Mouse (Mus musculus): ENCODE measurements around the gene Pgp. TPM values are rescaled to one million over a fixed set of nuclear protein-coding genes. Genes with fewer than 3 reads are reported as not detected.

Gene Pgp
- polyA plus RNA-seq, 1 experiment from 2014 or later = 65.2 TPM

DNA sequence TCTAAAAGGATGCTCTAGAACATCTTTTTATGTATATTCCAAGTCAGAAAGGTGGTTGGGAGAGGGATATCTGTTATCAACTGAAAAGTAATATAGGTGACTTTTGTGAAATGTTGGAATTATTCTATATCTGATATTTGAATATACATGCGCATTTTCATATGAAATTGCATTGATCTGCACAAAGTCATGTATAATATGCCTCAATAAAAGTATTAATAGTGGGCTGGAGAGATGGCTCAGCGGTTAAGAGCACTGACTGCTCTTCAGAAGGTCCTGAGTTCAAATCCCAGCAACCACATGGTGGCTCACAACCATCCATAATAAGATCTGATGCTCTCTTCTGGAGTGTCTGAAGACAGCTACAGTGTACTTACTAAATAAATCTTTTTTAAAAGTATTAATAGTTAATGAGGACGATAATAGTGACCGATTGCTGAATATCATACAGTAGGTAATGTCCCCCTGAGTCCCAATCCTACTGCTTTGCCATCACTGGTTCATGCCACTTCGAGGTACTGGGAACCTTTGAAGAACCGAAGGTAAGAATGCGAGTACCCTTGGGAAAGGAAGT, 769 bp upstream of the Pgp start:
- H3K4me2 ChIP-seq (ENCODE audit: low read depth) = peak overlapping the region; percentile 98
- H3K9me3 ChIP-seq (ENCODE audit: control insufficient read depth, low read length) = no peaks in the 10 kb centered on the region
- peaks cover 16% of the 10 kb centered on the region for H3K4me1 ChIP-seq (ENCODE audit: control insufficient read depth, insufficient read depth, low read length)
- no peak for DNase-seq (ENCODE audit: low spot score)
- peak overlapping the region; percentile 61 for H3K27ac ChIP-seq (ENCODE audit: low read depth, low read length)
- WGBS = 17% methylated on average over 7 of the region's 7 CpGs
- peaks cover 2% of the 10 kb centered on the region; the same call in 1 of the 2 replicates for H3K36me3 ChIP-seq (ENCODE audit: control insufficient read depth, insufficient read depth, low read length)
- peak overlapping the region; percentile 85 for H3K9ac ChIP-seq (ENCODE audit: low read length)
- no peaks in the 10 kb centered on the region for H3K27me3 ChIP-seq (ENCODE audit: control insufficient read depth, insufficient read depth, low read length)
- no peak; the same call in 1 of the 2 replicates for ATAC-seq (ENCODE audit: insufficient read depth, low FRiP score, low TSS enrichment)
- H3K4me3 ChIP-seq (ENCODE audit: low read depth, low read length) = peak overlapping the region; percentile 78

DNA sequence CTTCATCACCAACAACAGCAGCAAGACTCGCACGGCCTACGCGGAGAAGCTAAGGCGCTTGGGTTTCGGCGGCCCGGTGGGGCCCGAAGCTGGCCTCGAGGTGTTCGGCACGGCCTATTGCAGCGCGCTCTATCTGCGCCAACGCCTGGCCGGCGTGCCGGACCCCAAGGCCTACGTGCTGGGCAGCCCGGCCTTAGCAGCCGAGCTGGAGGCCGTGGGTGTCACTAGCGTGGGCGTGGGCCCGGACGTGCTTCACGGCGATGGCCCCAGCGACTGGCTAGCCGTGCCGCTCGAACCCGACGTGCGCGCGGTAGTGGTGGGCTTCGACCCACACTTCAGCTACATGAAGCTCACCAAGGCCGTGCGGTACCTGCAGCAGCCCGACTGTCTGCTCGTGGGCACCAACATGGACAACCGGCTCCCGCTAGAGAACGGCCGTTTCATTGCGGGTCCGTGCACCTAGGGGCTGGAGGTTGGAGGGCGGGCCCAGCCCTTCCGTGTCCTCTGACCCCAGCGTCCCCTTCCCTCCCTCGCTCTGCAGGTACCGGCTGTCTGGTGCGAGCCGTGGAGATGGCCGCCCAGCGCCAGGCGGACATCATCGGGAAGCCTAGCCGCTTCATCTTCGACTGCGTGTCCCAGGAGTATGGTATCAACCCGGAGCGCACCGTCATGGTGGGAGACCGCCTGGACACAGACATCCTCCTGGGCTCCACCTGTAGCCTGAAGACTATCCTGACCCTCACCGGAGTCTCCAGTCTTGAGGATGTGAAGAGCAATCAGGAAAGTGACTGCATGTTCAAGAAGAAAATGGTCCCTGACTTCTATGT, 722 bp downstream of the Pgp start:
- Histone ChIP-seq H3K27me3 (ENCODE audit: control insufficient read depth, insufficient read depth, low read length) (no peaks in the 10 kb centered on the region), H3K36me3 (ENCODE audit: control insufficient read depth, insufficient read depth, low read length) (peaks cover 7% of the 10 kb centered on the region), H3K4me1 (ENCODE audit: control insufficient read depth, insufficient read depth, low read length) (peaks cover 16% of the 10 kb centered on the region), H3K4me2 (ENCODE audit: low read depth) (peak overlapping the region; percentile 98), H3K27ac (ENCODE audit: low read depth, low read length) (peak overlapping the region; percentile 47), H3K9ac (ENCODE audit: low read length) (peak overlapping the region; percentile 85), H3K9me3 (ENCODE audit: control insufficient read depth, low read length) (no peaks in the 10 kb centered on the region), H3K4me3 (ENCODE audit: low read depth, low read length) (peak overlapping the region; percentile 78)
- DNase-seq (ENCODE audit: low spot score) = no peak
- under 1% methylated on average over 68 of the region's 68 CpGs for WGBS
- no peak for ATAC-seq (ENCODE audit: insufficient read depth, low FRiP score, low TSS enrichment)

DNA sequence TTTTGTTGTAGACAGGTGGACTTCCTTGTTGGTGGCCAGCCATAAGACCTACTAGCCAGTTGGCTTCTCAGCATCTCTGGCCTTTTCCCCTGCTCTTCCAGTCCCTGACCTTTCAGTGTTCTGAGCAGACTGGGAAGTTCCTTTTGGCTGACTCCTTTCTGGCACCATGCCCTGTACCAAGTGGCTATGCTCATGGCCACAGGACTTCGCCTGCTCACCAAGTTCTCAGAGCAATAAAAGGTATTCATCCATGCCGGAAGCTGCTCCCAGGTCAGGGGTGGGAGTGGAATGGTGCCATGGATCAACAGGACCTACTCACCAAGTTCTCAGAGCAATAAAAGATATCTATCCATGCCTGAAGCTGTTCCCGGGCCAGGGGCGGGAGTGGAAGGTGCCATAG, 2.3 kb downstream of the Pgp start:
- WGBS = 75% methylated on average over 4 of the region's 4 CpGs
- H3K9me3 ChIP-seq (ENCODE audit: control insufficient read depth, low read length) = no peaks in the 10 kb centered on the region
- H3K4me3 ChIP-seq (ENCODE audit: low read depth, low read length) = 0 out of 2 replicates have a peak overlapping the region, but pooled peaks have one; percentile 78
- no peak for DNase-seq (ENCODE audit: low spot score)
- no peak overlapping the region for H3K9ac ChIP-seq (ENCODE audit: low read length)
- H3K27ac ChIP-seq (ENCODE audit: low read depth, low read length) = no peak overlapping the region
- H3K4me1 ChIP-seq (ENCODE audit: control insufficient read depth, insufficient read depth, low read length) = peaks cover 16% of the 10 kb centered on the region
- no peaks in the 10 kb centered on the region for H3K27me3 ChIP-seq (ENCODE audit: control insufficient read depth, insufficient read depth, low read length)
- peaks cover 14% of the 10 kb centered on the region for H3K36me3 ChIP-seq (ENCODE audit: control insufficient read depth, insufficient read depth, low read length)
- H3K4me2 ChIP-seq (ENCODE audit: low read depth) = peak overlapping the region; percentile 98; the same call in 1 of the 2 replicates
- no peak for ATAC-seq (ENCODE audit: insufficient read depth, low FRiP score, low TSS enrichment)

DNA sequence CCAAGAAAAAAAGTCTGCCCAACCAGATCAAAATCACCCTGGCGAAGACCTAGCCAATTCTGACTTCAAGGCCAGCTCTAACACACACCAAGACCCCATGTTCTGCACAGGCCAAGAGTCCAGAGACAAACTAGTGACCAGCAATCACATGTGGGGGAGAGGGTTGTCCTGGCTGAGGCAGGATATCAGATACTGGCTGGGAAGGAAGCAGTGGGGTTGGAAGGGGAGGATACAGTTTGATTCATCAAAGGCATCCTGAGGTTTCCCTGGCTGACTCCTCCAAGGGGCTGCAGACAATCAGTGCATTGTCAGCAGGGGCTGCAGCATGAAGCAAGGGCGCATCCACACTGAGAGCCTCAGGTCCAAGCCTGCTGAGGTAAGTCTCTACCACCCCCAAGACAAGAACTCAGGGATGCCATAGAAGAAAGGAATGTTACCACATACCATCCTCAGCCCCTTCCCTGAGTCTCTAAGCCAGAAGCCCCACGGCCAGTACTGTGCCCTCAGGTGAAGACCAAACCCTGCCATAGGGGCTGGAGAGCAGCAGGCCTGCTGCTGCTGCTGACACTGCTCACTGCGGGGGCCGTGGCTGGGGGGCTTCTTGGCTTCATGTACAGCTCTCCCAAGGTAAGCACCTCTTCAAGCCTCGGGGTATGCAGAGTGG, 3.6 kb downstream of the Pgp start, which contains the start of gene Bricd5:
Gene Bricd5 (plus strand): TSS at position 273 of the 664 bp plus-strand sequence.
- Histone ChIP-seq H3K4me2 (ENCODE audit: low read depth) (0 out of 2 replicates have a peak within 1 kb of the TSS, but pooled peaks have one; percentile 4), H3K4me3 (ENCODE audit: low read depth, low read length) (0 out of 2 replicates have a peak within 1 kb of the TSS, but pooled peaks have one; percentile 8), H3K36me3 (ENCODE audit: control insufficient read depth, insufficient read depth, low read length) (peaks cover 14% of the 10 kb centered on the region), H3K9me3 (ENCODE audit: control insufficient read depth, low read length) (no peaks in the 10 kb centered on the region), H3K4me1 (ENCODE audit: control insufficient read depth, insufficient read depth, low read length) (peaks cover 20% of the 10 kb centered on the region), H3K27ac (ENCODE audit: low read depth, low read length) (no peak within 1 kb of the TSS), H3K27me3 (ENCODE audit: control insufficient read depth, insufficient read depth, low read length) (no peaks in the 10 kb centered on the region), H3K9ac (ENCODE audit: low read length) (no peak within 1 kb of the TSS)
- no peak for DNase-seq (ENCODE audit: low spot score)
- 87% methylated on average over 6 of the region's 6 CpGs for WGBS
- ATAC-seq (ENCODE audit: insufficient read depth, low FRiP score, low TSS enrichment) = no peak

DNA sequence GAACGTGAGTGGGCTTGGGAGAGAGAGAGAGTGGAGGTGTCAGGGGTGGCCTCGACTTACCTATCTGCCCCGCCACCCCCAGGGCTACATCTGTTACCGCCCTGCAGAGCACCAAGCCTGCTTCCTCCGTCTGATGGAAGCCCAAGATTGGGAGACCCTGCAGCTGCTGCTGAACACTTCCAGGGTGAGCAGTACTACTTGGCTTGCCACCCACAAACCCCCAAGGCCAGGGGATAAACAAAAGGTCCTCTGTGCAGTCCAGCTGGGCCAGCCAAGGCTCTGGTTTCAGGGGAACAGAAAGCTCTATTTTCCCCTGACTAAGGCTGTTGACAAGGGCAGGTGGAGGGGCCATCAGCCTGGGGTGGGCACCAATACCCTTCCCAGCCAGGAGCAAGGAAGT, 4.4 kb downstream of the Pgp start:
- Histone ChIP-seq H3K27ac (ENCODE audit: low read depth, low read length) (no peak overlapping the region), H3K36me3 (ENCODE audit: control insufficient read depth, insufficient read depth, low read length) (peaks cover 14% of the 10 kb centered on the region), H3K4me2 (ENCODE audit: low read depth) (no peak overlapping the region), H3K27me3 (ENCODE audit: control insufficient read depth, insufficient read depth, low read length) (no peaks in the 10 kb centered on the region), H3K4me1 (ENCODE audit: control insufficient read depth, insufficient read depth, low read length) (peaks cover 20% of the 10 kb centered on the region), H3K9me3 (ENCODE audit: control insufficient read depth, low read length) (no peaks in the 10 kb centered on the region), H3K4me3 (ENCODE audit: low read depth, low read length) (no peak overlapping the region), H3K9ac (ENCODE audit: low read length) (no peak overlapping the region)
- WGBS = 89% methylated on average over 5 of the region's 5 CpGs
- no peak for DNase-seq (ENCODE audit: low spot score)
- ATAC-seq (ENCODE audit: insufficient read depth, low FRiP score, low TSS enrichment) = no peak

DNA sequence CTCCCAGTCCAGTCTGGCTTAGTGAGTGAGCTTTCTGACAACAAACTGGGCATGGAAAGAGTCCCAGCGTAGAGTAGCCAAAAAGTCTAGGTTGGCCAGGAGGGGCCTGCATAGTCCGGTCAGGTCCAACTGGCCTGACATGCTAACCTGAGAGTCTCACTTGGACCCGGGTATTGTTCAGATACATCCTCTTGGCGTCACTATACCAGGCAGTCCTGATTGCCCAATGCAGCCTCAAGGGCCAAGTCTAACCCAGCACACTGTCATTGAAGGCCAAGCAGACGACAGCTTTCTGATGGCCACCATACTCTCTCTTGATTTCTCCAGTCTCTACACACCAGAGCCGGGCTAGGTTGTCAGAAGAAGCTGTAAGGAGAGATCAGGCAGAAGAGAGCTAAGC, 5.4 kb downstream of the Pgp start:
- Histone ChIP-seq H3K9ac (ENCODE audit: low read length) (no peak overlapping the region), H3K27ac (ENCODE audit: low read depth, low read length) (no peak overlapping the region), H3K27me3 (ENCODE audit: control insufficient read depth, insufficient read depth, low read length) (no peaks in the 10 kb centered on the region), H3K4me3 (ENCODE audit: low read depth, low read length) (no peak overlapping the region), H3K9me3 (ENCODE audit: control insufficient read depth, low read length) (no peaks in the 10 kb centered on the region), H3K4me2 (ENCODE audit: low read depth) (no peak overlapping the region), H3K36me3 (ENCODE audit: control insufficient read depth, insufficient read depth, low read length) (peaks cover 14% of the 10 kb centered on the region), H3K4me1 (ENCODE audit: control insufficient read depth, insufficient read depth, low read length) (peaks cover 20% of the 10 kb centered on the region)
- DNase-seq (ENCODE audit: low spot score) (no peak), ATAC-seq (ENCODE audit: insufficient read depth, low FRiP score, low TSS enrichment) (no peak)
- WGBS = 95% methylated on average over 6 of the region's 6 CpGs

DNA sequence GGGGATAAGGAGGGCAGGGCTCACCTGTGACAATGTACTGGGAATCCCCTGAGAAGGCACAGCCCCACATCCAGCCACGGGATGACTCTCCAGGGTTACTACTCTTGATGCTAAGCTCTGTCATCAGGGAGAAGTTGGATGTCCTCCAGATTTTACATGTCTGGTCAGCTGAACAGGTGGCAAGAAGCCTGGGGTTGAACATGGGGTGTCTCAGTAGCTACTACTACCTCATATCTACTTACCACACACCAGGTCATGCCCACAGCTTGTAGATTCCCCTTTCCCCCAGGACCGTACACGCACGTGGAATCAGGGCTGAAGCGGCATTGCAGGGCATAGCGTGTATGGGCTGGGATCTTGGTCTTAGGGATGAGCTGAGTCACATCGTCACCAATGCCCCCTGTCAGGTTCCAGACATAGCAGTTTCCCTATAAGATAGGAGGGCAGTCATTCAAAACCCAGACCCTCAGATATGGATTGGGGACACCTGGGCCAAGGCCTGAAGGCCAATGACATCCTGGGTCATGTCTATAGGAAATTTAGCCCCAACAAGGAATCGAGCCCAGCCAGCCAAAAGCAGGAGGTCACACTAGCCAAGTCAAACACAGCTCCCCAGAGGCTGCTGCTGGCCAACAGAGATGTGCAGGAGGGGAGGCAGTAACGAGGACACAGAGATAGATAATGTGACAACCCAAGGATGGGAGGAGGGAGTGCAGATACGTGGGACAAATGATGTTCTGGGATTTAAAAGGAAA, 6.0 kb downstream of the Pgp start:
- Histone ChIP-seq H3K9ac (ENCODE audit: low read length) (no peak overlapping the region), H3K4me1 (ENCODE audit: control insufficient read depth, insufficient read depth, low read length) (peaks cover 18% of the 10 kb centered on the region), H3K27me3 (ENCODE audit: control insufficient read depth, insufficient read depth, low read length) (no peaks in the 10 kb centered on the region), H3K4me2 (ENCODE audit: low read depth) (no peak overlapping the region), H3K36me3 (ENCODE audit: control insufficient read depth, insufficient read depth, low read length) (peaks cover 14% of the 10 kb centered on the region), H3K4me3 (ENCODE audit: low read depth, low read length) (no peak overlapping the region), H3K9me3 (ENCODE audit: control insufficient read depth, low read length) (no peaks in the 10 kb centered on the region), H3K27ac (ENCODE audit: low read depth, low read length) (no peak overlapping the region)
- WGBS = 95% methylated on average over 10 of the region's 10 CpGs
- ATAC-seq (ENCODE audit: insufficient read depth, low FRiP score, low TSS enrichment) (no peak), DNase-seq (ENCODE audit: low spot score) (no peak)

Data from neural tube, embryonic 11.5 days (tissue).